Mouse (Mus musculus): ENCODE data around the gene Cebpb.

- no peak for TF ChIP-seq POLR2A (IDR thresholded peaks at IDR 0.05; ENCODE audit: insufficient read depth, low read depth, low read length)
- no peak for TF ChIP-seq CTCF (IDR thresholded peaks at IDR 0.05; ENCODE audit: insufficient read depth, low read depth, low read length)
These were observed 13.4 kb downstream of the Cebpb start for GRCm38 (mm10) chr2:167702126-167702525.

Measured in olfactory bulb, adult 2 months (tissue).